ENCODE assay signal across 22 mouse cellular contexts in genomic region chr9:80191240-80191639, GRCm38 (mm10). TPM values are rescaled to one million over a fixed set of nuclear protein-coding genes. Genes with fewer than 3 reads are reported as not detected.
DNase-seq lines count a peak whose midpoint lies in the region; ATAC-seq and TF ChIP-seq lines count a peak whose summit lies in the region.
"Had no signal": no experiment of that assay in that cellular context is flagged by ENCODE, and none has a peak within 500 bp of the region (broad histone marks: within the 10 kb centered on the region; RNA-seq: fewer than 3 reads in every experiment).

No protein-coding gene starts in this region.

- H3K9me3 ChIP-seq in kidney, embryonic 14.5 days (ENCODE audit: control insufficient read depth, low read length) = no peaks in the 10 kb centered on the region
- H3K9me3 ChIP-seq in intestine, embryonic 14.5 days (ENCODE audit: control insufficient read depth, low read length) = no peaks in the 10 kb centered on the region
- H3K9me3 ChIP-seq in intestine, postnatal 0 days (ENCODE audit: control insufficient read depth) = no peaks in the 10 kb centered on the region
- H3K9me3 ChIP-seq: embryonic facial prominence, embryonic 12.5 days; embryonic facial prominence, embryonic 15.5 days had no signal

- peak overlapping the region; percentile 60 for H3K27ac ChIP-seq in gastrocnemius, adult 2 months
- H3K27ac ChIP-seq in kidney, adult 2 months (ENCODE audit: insufficient read depth, low read depth, low read length) = no peak overlapping the region
- H3K27ac ChIP-seq in kidney, embryonic 14.5 days (ENCODE audit: low read depth, low read length) = no peak overlapping the region
- no peak overlapping the region for H3K27ac ChIP-seq in intestine, embryonic 14.5 days (ENCODE audit: low read depth)
- H3K27ac ChIP-seq in intestine, postnatal 0 days (ENCODE audit: low read depth, low read length) = peak overlapping the region; percentile 31; the same call in 1 of the 2 replicates
- H3K27ac ChIP-seq: embryonic facial prominence, embryonic 12.5 days; embryonic facial prominence, embryonic 15.5 days; hindbrain, embryonic 14.5 days had no signal

- no peak overlapping the region for H3K9ac ChIP-seq in kidney, embryonic 14.5 days (ENCODE audit: low read depth, low read length)
- H3K9ac ChIP-seq in intestine, embryonic 14.5 days (ENCODE audit: low read length) = no peak overlapping the region
- no peak overlapping the region for H3K9ac ChIP-seq in intestine, postnatal 0 days (ENCODE audit: low read depth, low read length)
- H3K9ac ChIP-seq: embryonic facial prominence, embryonic 12.5 days; embryonic facial prominence, embryonic 15.5 days; forebrain, postnatal 0 days; hindbrain, embryonic 14.5 days had no signal

- H3K4me3 ChIP-seq in gastrocnemius, adult 2 months = no peak overlapping the region
- H3K4me3 ChIP-seq in kidney, adult 2 months (ENCODE audit: insufficient read depth, low read depth, low read length) = no peak overlapping the region
- H3K4me3 ChIP-seq in kidney, embryonic 14.5 days (ENCODE audit: low read length) = no peak overlapping the region
- no peak overlapping the region for H3K4me3 ChIP-seq in intestine, embryonic 14.5 days (ENCODE audit: low read depth, low read length)
- no peak overlapping the region for H3K4me3 ChIP-seq in intestine, postnatal 0 days (ENCODE audit: low read depth, low read length)
- H3K4me3 ChIP-seq: embryonic facial prominence, embryonic 12.5 days; embryonic facial prominence, embryonic 15.5 days had no signal

- no peaks in the 10 kb centered on the region for H3K36me3 ChIP-seq in kidney, adult 2 months (ENCODE audit: control insufficient read depth, insufficient read depth, low read length)
- no peaks in the 10 kb centered on the region for H3K36me3 ChIP-seq in kidney, embryonic 14.5 days (ENCODE audit: control insufficient read depth, insufficient read depth, low read length)
- H3K36me3 ChIP-seq in intestine, embryonic 14.5 days (ENCODE audit: control insufficient read depth, insufficient read depth, low read length) = no peaks in the 10 kb centered on the region
- no peaks in the 10 kb centered on the region for H3K36me3 ChIP-seq in intestine, postnatal 0 days (ENCODE audit: control insufficient read depth, insufficient read depth)
- H3K36me3 ChIP-seq: embryonic facial prominence, embryonic 12.5 days; embryonic facial prominence, embryonic 15.5 days had no signal

- no peaks in the 10 kb centered on the region for H3K27me3 ChIP-seq in kidney, adult 2 months (replicated peaks; ENCODE audit: control insufficient read depth, insufficient read depth, low read length)
- H3K27me3 ChIP-seq in kidney, embryonic 14.5 days (ENCODE audit: control insufficient read depth, insufficient read depth, low read length) = no peaks in the 10 kb centered on the region
- H3K27me3 ChIP-seq in intestine, embryonic 14.5 days (replicated peaks; ENCODE audit: control insufficient read depth, insufficient read depth, low read length) = no peaks in the 10 kb centered on the region
- H3K27me3 ChIP-seq in intestine, postnatal 0 days (replicated peaks; ENCODE audit: control insufficient read depth, insufficient read depth, low read length) = no peaks in the 10 kb centered on the region
- H3K27me3 ChIP-seq: embryonic facial prominence, embryonic 12.5 days; embryonic facial prominence, embryonic 15.5 days had no signal

- TF ChIP-seq POLR2A in kidney, adult 2 months (IDR thresholded peaks at IDR 0.05; ENCODE audit: low read depth, low read length) = no peak

- 66% methylated on average over 6 of the region's 6 CpGs for WGBS in kidney, adult 2 months
- 72% methylated on average over 6 of the region's 6 CpGs for WGBS in kidney, embryonic 14.5 days
- WGBS in intestine, embryonic 14.5 days = 76% methylated on average over 6 of the region's 6 CpGs
- WGBS in intestine, postnatal 0 days = 38% methylated on average over 6 of the region's 6 CpGs

- DNase-seq in gastrocnemius, adult 2 months = no peak
- DNase-seq in gastrocnemius, postnatal 25 days = no peak
- peak; percentile 56 for DNase-seq in kidney, adult 2 months
- DNase-seq in intestine, embryonic 14.5 days (ENCODE audit: low spot score) = peak; percentile 42
- DNase-seq in urinary bladder, postnatal 25 days (ENCODE audit: low spot score) = no peak
- DNase-seq: adrenal gland, adult 8-10 months; adrenal gland, postnatal 36 days; cerebellum, adult 18-20 months; cerebellum, adult 9-10 months; cerebellum, postnatal 14 days; forebrain, postnatal 0 days; gastrocnemius, postnatal 36 days; heart, postnatal 36 days had no signal

- intact Hi-C loops in gastrocnemius, adult 2 months (cut with DNase I) = no loop called here

- H3K4me2 ChIP-seq in kidney, embryonic 14.5 days (replicated peaks; ENCODE audit: low read depth, low read length) = no peak overlapping the region
- H3K4me2 ChIP-seq in intestine, embryonic 14.5 days (ENCODE audit: low read length) = no peak overlapping the region
- peak overlapping the region; percentile 32; the same call in 1 of the 2 replicates for H3K4me2 ChIP-seq in intestine, postnatal 0 days (replicated peaks; ENCODE audit: low read depth)
- H3K4me2 ChIP-seq: embryonic facial prominence, embryonic 12.5 days; embryonic facial prominence, embryonic 15.5 days; heart, embryonic 11.5 days; hindbrain, embryonic 14.5 days had no signal

- H3K4me1 ChIP-seq in kidney, adult 2 months (ENCODE audit: control insufficient read depth, insufficient read depth, low read length) = peaks cover 47% of the 10 kb centered on the region
- H3K4me1 ChIP-seq in kidney, embryonic 14.5 days (ENCODE audit: control insufficient read depth, insufficient read depth, low read length) = no peaks in the 10 kb centered on the region
- 0 out of 2 replicates have a peak, but pooled peaks cover under 1% of the 10 kb centered on the region for H3K4me1 ChIP-seq in intestine, embryonic 14.5 days (replicated peaks; ENCODE audit: control insufficient read depth, insufficient read depth, low read length)
- peaks cover 2% of the 10 kb centered on the region; the same call in 1 of the 2 replicates for H3K4me1 ChIP-seq in intestine, postnatal 0 days (replicated peaks; ENCODE audit: control insufficient read depth, insufficient read depth, low read length)

- TF ChIP-seq CTCF in gastrocnemius, adult 2 months (IDR thresholded peaks at IDR 0.05) = no peak
- no peak for TF ChIP-seq CTCF in kidney, adult 2 months (conservative IDR thresholded peaks at IDR 0.05; ENCODE audit: insufficient read depth, insufficient read length, low read depth, low read length)
- no peak for TF ChIP-seq CTCF in intestine, postnatal 0 days (IDR thresholded peaks at IDR 0.05; ENCODE audit: low read depth)

- no peak for ATAC-seq in kidney, embryonic 14.5 days (ENCODE audit: low FRiP score, low TSS enrichment)
- ATAC-seq in intestine, embryonic 14.5 days (replicated peaks; ENCODE audit: low FRiP score, low TSS enrichment, low read depth) = no peak
- ATAC-seq in intestine, postnatal 0 days = 0 out of 2 replicates have a peak, but pooled peaks have one; percentile 44
- ATAC-seq in megakaryocyte, adult 5-6 weeks (ENCODE audit: poor library complexity, severe bottlenecking) = no peak
- ATAC-seq: activated CD4-positive, CD25-positive, alpha-beta regulatory T cell, adult 4 months; forebrain, embryonic 14.5 days; forebrain, postnatal 0 days had no signal

RNA-seq across cellular contexts. Expression of gene Myo6, which starts 26.4 kb away (rescaled TPM):
- total RNA-seq in gastrocnemius, adult 2 months (2021) = 1 to 10 TPM; 7.3 to 8.3 TPM
- total RNA-seq in gastrocnemius, postnatal 25 days (2021) = 1 to 10 TPM; 7.5 to 8.1 TPM
- polyA plus RNA-seq in kidney, adult 2 months (2012; rRNA removed) = 75.7 and 76.4 TPM in 2 replicates
- 22.1 and 60.8 TPM in 2 replicates for polyA plus RNA-seq in kidney, embryonic 14.5 days (2014; fragmentation: Nextera tagmentation; extraction: Ambion mirVana)
- polyA plus RNA-seq in intestine, embryonic 14.5 days (2014; fragmentation: Nextera tagmentation; extraction: Ambion mirVana) = 63.8 and 71.0 TPM in 2 replicates
- polyA plus RNA-seq in intestine, postnatal 0 days (2015; fragmentation: Nextera tagmentation; extraction: Ambion mirVana) = 50.9 and 65.5 TPM in 2 replicates
- total RNA-seq in megakaryocyte, adult 5-6 weeks (2015) = 0.51 and 0.93 TPM in 2 replicates
- total RNA-seq in megakaryocyte, adult 5-6 weeks (2017) = 0.94 and 1.3 TPM in 2 replicates

Comparison
In these comparisons a context has a peak if more than half of its experiments do, and no peak if none do; other contexts are left out.
1. H3K27ac ChIP-seq: peak in gastrocnemius, adult 2 months (single experiment) and intestine, postnatal 0 days (single experiment); none in kidney, adult 2 months (single experiment), kidney, embryonic 14.5 days (single experiment) and intestine, embryonic 14.5 days (single experiment).
2. DNase-seq: peak in kidney, adult 2 months (single experiment) and intestine, embryonic 14.5 days (single experiment); none in gastrocnemius, adult 2 months (single experiment), gastrocnemius, postnatal 25 days (single experiment) and urinary bladder, postnatal 25 days (single experiment).